In the genomic region with DNA sequence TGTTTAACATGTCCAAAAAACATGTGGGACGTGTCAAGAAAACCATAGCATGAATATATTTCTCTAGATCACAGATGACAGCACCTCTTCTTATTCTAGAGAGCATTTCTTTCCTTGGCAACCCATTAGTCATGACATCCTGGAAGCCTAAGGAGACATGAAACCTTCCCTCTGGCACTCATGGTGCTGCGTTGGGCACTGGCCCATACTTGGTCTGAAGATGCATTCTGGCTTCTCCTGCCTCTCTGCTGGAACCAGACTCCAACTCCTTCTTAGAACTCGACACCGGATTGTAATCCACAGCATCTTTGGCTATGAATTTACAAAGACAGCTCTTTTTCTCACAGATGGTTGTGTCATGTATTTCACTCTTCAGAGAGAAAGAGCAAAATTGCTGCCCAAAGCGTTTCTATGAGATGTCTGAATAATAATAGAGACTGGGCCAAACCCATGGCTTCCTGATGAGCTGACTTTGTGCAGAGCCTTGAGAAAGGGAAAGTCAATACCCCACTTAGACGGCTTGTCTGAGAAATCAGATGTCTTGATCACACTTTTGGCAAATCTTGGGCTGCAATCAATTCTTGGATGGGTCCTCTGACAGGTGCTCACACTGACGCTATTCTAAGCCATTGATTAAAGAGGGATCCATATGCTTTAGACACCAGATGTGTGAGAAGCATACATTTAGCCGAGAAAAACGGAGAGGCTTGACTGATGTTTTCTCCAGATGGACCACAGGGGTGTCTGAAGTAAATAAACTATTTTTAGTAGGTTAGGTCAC, we compare ENCODE assay signal across 31 mouse cellular contexts.
A peak's percentile ranks its signal among the peaks of the same experiment; 100 is the strongest.
DNase-seq lines count a peak whose midpoint lies in the region; ATAC-seq and TF ChIP-seq lines count a peak whose summit lies in the region.
"Had no signal": no experiment of that assay in that cellular context is flagged by ENCODE, and none has a peak within 500 bp of the region (broad histone marks: within the 10 kb centered on the region; RNA-seq: fewer than 3 reads in every experiment).

No protein-coding gene starts in this region.

- H3K27me3 ChIP-seq in forebrain, postnatal 0 days (ENCODE audit: insufficient read depth, low read length) = no peaks in the 10 kb centered on the region
- no peaks in the 10 kb centered on the region for H3K27me3 ChIP-seq in forebrain, embryonic 11.5 days (ENCODE audit: control insufficient read depth, insufficient read depth, low read length)
- no peaks in the 10 kb centered on the region for H3K27me3 ChIP-seq in midbrain, embryonic 11.5 days (ENCODE audit: control insufficient read depth, insufficient read depth, low read length)
- no peaks in the 10 kb centered on the region for H3K27me3 ChIP-seq in midbrain, postnatal 0 days (ENCODE audit: insufficient read depth, low read length)
- H3K27me3 ChIP-seq: CH12.LX; embryonic facial prominence, embryonic 12.5 days; forebrain, embryonic 12.5 days; stomach, embryonic 15.5 days had no signal

- no peak for TF ChIP-seq CTCF in forebrain, postnatal 0 days (IDR thresholded peaks at IDR 0.05; ENCODE audit: low read depth)
- no peak for TF ChIP-seq CTCF in midbrain, postnatal 0 days (IDR thresholded peaks at IDR 0.05)

- 60% methylated on average over 9 of the region's 9 CpGs for WGBS in forebrain, postnatal 0 days
- WGBS in forebrain, embryonic 11.5 days = 85% methylated on average over 9 of the region's 9 CpGs
- 81% methylated on average over 9 of the region's 9 CpGs for WGBS in midbrain, embryonic 11.5 days
- 79% methylated on average over 9 of the region's 9 CpGs for WGBS in midbrain, postnatal 0 days

- no peaks in the 10 kb centered on the region for H3K9me3 ChIP-seq in forebrain, postnatal 0 days (ENCODE audit: low read length)
- no peaks in the 10 kb centered on the region for H3K9me3 ChIP-seq in forebrain, embryonic 11.5 days (ENCODE audit: control insufficient read depth, low read length)
- H3K9me3 ChIP-seq in midbrain, embryonic 11.5 days (ENCODE audit: control insufficient read depth, low read length) = no peaks in the 10 kb centered on the region
- H3K9me3 ChIP-seq in midbrain, postnatal 0 days (ENCODE audit: low read length) = no peaks in the 10 kb centered on the region
- H3K9me3 ChIP-seq: embryonic facial prominence, embryonic 12.5 days; forebrain, embryonic 12.5 days; heart, embryonic 10.5 days; heart, embryonic 15.5 days; stomach, embryonic 15.5 days had no signal

- ATAC-seq in cerebellum, adult (ENCODE audit: insufficient number of reproducible peaks, low FRiP score, low TSS enrichment) = no peak
- ATAC-seq in forebrain, postnatal 0 days = peak; percentile 65
- no peak for ATAC-seq in forebrain, embryonic 11.5 days (replicated peaks; ENCODE audit: low FRiP score)
- no peak for ATAC-seq in midbrain, embryonic 11.5 days (ENCODE audit: low FRiP score)
- ATAC-seq in midbrain, postnatal 0 days (ENCODE audit: low FRiP score) = no peak
- ATAC-seq: activated CD4-positive, CD25-positive, alpha-beta regulatory T cell, adult 4 months; hindbrain, embryonic 16.5 days had no signal

- no peaks in the 10 kb centered on the region for H3K4me1 ChIP-seq in forebrain, postnatal 0 days (ENCODE audit: insufficient read depth)
- H3K4me1 ChIP-seq in forebrain, embryonic 11.5 days (replicated peaks; ENCODE audit: control insufficient read depth, insufficient read depth, low read length) = no peaks in the 10 kb centered on the region
- no peaks in the 10 kb centered on the region for H3K4me1 ChIP-seq in midbrain, embryonic 11.5 days (ENCODE audit: control insufficient read depth, insufficient read depth, low read length)
- H3K4me1 ChIP-seq in midbrain, postnatal 0 days (ENCODE audit: insufficient read depth, low read length) = no peaks in the 10 kb centered on the region
- H3K4me1 ChIP-seq: embryonic facial prominence, embryonic 12.5 days; forebrain, embryonic 12.5 days; heart, embryonic 10.5 days; stomach, embryonic 15.5 days had no signal

- H3K4me2 ChIP-seq in forebrain, postnatal 0 days (ENCODE audit: low read depth) = no peak overlapping the region
- no peak overlapping the region for H3K4me2 ChIP-seq in forebrain, embryonic 11.5 days (ENCODE audit: low read depth, low read length, severe bottlenecking)
- H3K4me2 ChIP-seq in midbrain, embryonic 11.5 days = no peak overlapping the region
- no peak overlapping the region for H3K4me2 ChIP-seq in midbrain, postnatal 0 days (ENCODE audit: low read depth, low read length, poor library complexity, severe bottlenecking)
- H3K4me2 ChIP-seq: embryonic facial prominence, embryonic 12.5 days; forebrain, embryonic 12.5 days; heart, embryonic 15.5 days; stomach, embryonic 15.5 days had no signal

- H3K4me3 ChIP-seq in forebrain, postnatal 0 days (ENCODE audit: low read depth, low read length) = no peak overlapping the region
- no peak overlapping the region for H3K4me3 ChIP-seq in forebrain, embryonic 11.5 days (ENCODE audit: low read depth, low read length)
- H3K4me3 ChIP-seq in midbrain, embryonic 11.5 days (ENCODE audit: low read depth, low read length) = no peak overlapping the region
- H3K4me3 ChIP-seq in midbrain, postnatal 0 days (ENCODE audit: low read depth, low read length) = no peak overlapping the region
- H3K4me3 ChIP-seq: embryonic facial prominence, embryonic 12.5 days; forebrain, embryonic 12.5 days; gastrocnemius, adult 2 months; heart, embryonic 10.5 days; heart, embryonic 15.5 days; layer of hippocampus, adult 2 months; stomach, embryonic 15.5 days had no signal

- no peak overlapping the region for H3K9ac ChIP-seq in forebrain, postnatal 0 days
- H3K9ac ChIP-seq in forebrain, embryonic 11.5 days (ENCODE audit: low read length) = no peak overlapping the region
- H3K9ac ChIP-seq in midbrain, embryonic 11.5 days (ENCODE audit: low read length) = no peak overlapping the region
- H3K9ac ChIP-seq in midbrain, postnatal 0 days (replicated peaks; ENCODE audit: low read length, poor library complexity, severe bottlenecking) = no peak overlapping the region
- H3K9ac ChIP-seq: embryonic facial prominence, embryonic 12.5 days; forebrain, embryonic 12.5 days; heart, embryonic 15.5 days; liver, embryonic 14.5 days; stomach, embryonic 15.5 days had no signal

- H3K27ac ChIP-seq in forebrain, postnatal 0 days (ENCODE audit: low read depth, low read length) = no peak overlapping the region
- H3K27ac ChIP-seq in forebrain, embryonic 11.5 days (ENCODE audit: low read depth, low read length) = no peak overlapping the region
- H3K27ac ChIP-seq in midbrain, embryonic 11.5 days (ENCODE audit: low read depth, low read length) = no peak overlapping the region
- no peak overlapping the region for H3K27ac ChIP-seq in midbrain, postnatal 0 days (ENCODE audit: low read depth, low read length)
- H3K27ac ChIP-seq: embryonic facial prominence, embryonic 12.5 days; forebrain, embryonic 12.5 days; gastrocnemius, adult 2 months; heart, embryonic 10.5 days; heart, embryonic 15.5 days; layer of hippocampus, adult 2 months; liver, embryonic 14.5 days; macrophage; stomach, embryonic 15.5 days had no signal

- H3K36me3 ChIP-seq in forebrain, postnatal 0 days (ENCODE audit: insufficient read depth) = no peaks in the 10 kb centered on the region
- no peaks in the 10 kb centered on the region for H3K36me3 ChIP-seq in forebrain, embryonic 11.5 days (ENCODE audit: control insufficient read depth, insufficient read depth, low read length)
- H3K36me3 ChIP-seq in midbrain, embryonic 11.5 days (ENCODE audit: control insufficient read depth, insufficient read depth, low read length) = no peaks in the 10 kb centered on the region
- no peaks in the 10 kb centered on the region for H3K36me3 ChIP-seq in midbrain, postnatal 0 days (ENCODE audit: insufficient read depth, low read length)
- H3K36me3 ChIP-seq: embryonic facial prominence, embryonic 12.5 days; forebrain, embryonic 12.5 days; heart, embryonic 10.5 days; heart, embryonic 15.5 days; stomach, embryonic 15.5 days had no signal

- DNase-seq in cerebellum, postnatal 10 days = peak; percentile 39 to 53
- peak; percentile 34 for DNase-seq in forebrain, postnatal 0 days
- no peak for DNase-seq in forebrain, embryonic 11.5 days (ENCODE audit: low spot score)
- DNase-seq in midbrain, embryonic 11.5 days (ENCODE audit: low spot score, missing footprints) = peak; percentile 73
- DNase-seq in midbrain, postnatal 0 days (ENCODE audit: low spot score) = no peak
- peak; percentile 26 for DNase-seq in telencephalon, adult 2 months (ENCODE audit: low read depth, low spot score)
- DNase-seq: adrenal gland, adult 2 months; adrenal gland, postnatal 36 days; cerebellum, adult 11 months; cerebellum, adult 9-11 months; gastrocnemius, adult 2 months; kidney, adult 2 months; kidney, postnatal 36 days; liver; lung, adult 2 months; lung, postnatal 10 days; midbrain, embryonic 14.5 days; right cerebral cortex, adult 18-20 months; thymus, postnatal 14 days had no signal

Comparison
In these comparisons a context has a peak if more than half of its experiments do, and no peak if none do; other contexts are left out.
1. DNase-seq: peak in cerebellum, postnatal 10 days (2 of 2), forebrain, postnatal 0 days (single experiment), midbrain, embryonic 11.5 days (single experiment) and telencephalon, adult 2 months (single experiment); none in forebrain, embryonic 11.5 days (single experiment) and midbrain, postnatal 0 days (single experiment).